Mouse (Mus musculus): ENCODE data around the gene Neurl1a. TPM values are rescaled to one million over a fixed set of nuclear protein-coding genes. Genes with fewer than 3 reads are reported as not detected.

Neurl1a gene
- total RNA-seq, 1 experiment from 2014 or later = 13.9 TPM

GRCm38 (mm10) chr19:47168223-47168622, 10.4 kb upstream of the Neurl1a start:
- no peak for DNase-seq

- DNase-seq = peak; percentile 87
Measured at GRCm38 (mm10) chr19:47168793-47169412, 9.7 kb upstream of the Neurl1a start.

- DNase-seq = no peak
Measured at GRCm38 (mm10) chr19:47174515-47174914, 4.1 kb upstream of the Neurl1a start.

- no peak for DNase-seq
Measured at GRCm38 (mm10) chr19:47175472-47175871, 3.1 kb upstream of the Neurl1a start.

- no peak for DNase-seq
Measured at GRCm38 (mm10) chr19:47176916-47177505, 1.6 kb upstream of the Neurl1a start.

- DNase-seq = no peak
Measured at GRCm38 (mm10) chr19:47178001-47178400, 619 bp upstream of the Neurl1a start.

- DNase-seq = peak; percentile 45
Measured at GRCm38 (mm10) chr19:47179272-47179809, 721 bp downstream of the Neurl1a start.

- no peak for DNase-seq
Measured at GRCm38 (mm10) chr19:47180011-47180410, 1.4 kb downstream of the Neurl1a start.

GRCm38 (mm10) chr19:47184221-47184620, 5.6 kb downstream of the Neurl1a start:
- no peak for DNase-seq

GRCm38 (mm10) chr19:47184736-47185135, 6.1 kb downstream of the Neurl1a start:
- no peak for DNase-seq

- DNase-seq = no peak
Measured at GRCm38 (mm10) chr19:47186514-47187275, 8.1 kb downstream of the Neurl1a start.

- DNase-seq = no peak
Measured at GRCm38 (mm10) chr19:47188515-47189128, 10.0 kb downstream of the Neurl1a start.

- no peak for DNase-seq
Measured at GRCm38 (mm10) chr19:47192158-47192557, 13.5 kb downstream of the Neurl1a start.

- no peak for DNase-seq
Measured at GRCm38 (mm10) chr19:47198671-47199350, 20.2 kb downstream of the Neurl1a start.

GRCm38 (mm10) chr19:47201972-47202371, 23.4 kb downstream of the Neurl1a start:
- DNase-seq = no peak

- no peak for DNase-seq
Measured at GRCm38 (mm10) chr19:47202429-47202828, 23.8 kb downstream of the Neurl1a start.

- no peak for DNase-seq
Measured at GRCm38 (mm10) chr19:47203042-47203441, 24.4 kb downstream of the Neurl1a start.

GRCm38 (mm10) chr19:47204653-47205052, 26.0 kb downstream of the Neurl1a start:
- DNase-seq = no peak

GRCm38 (mm10) chr19:47206126-47206525, 27.5 kb downstream of the Neurl1a start:
- DNase-seq = no peak

- DNase-seq = no peak
Measured at GRCm38 (mm10) chr19:47210432-47210831, 31.8 kb downstream of the Neurl1a start.

GRCm38 (mm10) chr19:47211609-47212312, 33.1 kb downstream of the Neurl1a start:
- DNase-seq = no peak
